Mouse (Mus musculus): ENCODE measurements around the gene Eef2kmt. TPM values are rescaled to one million over a fixed set of nuclear protein-coding genes. Genes with fewer than 3 reads are reported as not detected.

The Eef2kmt gene
- 28.5 and 29.1 TPM in 2 replicates for polyA plus RNA-seq (2015; fragmentation: Nextera tagmentation; extraction: Ambion mirVana)

- H3K9ac ChIP-seq (ENCODE audit: low read length): peak within 1 kb of the TSS; percentile 84
- WGBS: 1% methylated on average over 50 of the region's 57 CpGs
- peak within 1 kb of the TSS; percentile 90 for H3K4me2 ChIP-seq (replicated peaks; ENCODE audit: low read depth)
- H3K27me3 ChIP-seq (ENCODE audit: control insufficient read depth, insufficient read depth, low read length): no peaks in the 10 kb centered on the region
- H3K9me3 ChIP-seq (ENCODE audit: control insufficient read depth, low read length): no peaks in the 10 kb centered on the region
- H3K4me1 ChIP-seq (replicated peaks; ENCODE audit: control insufficient read depth, insufficient read depth): no peaks in the 10 kb centered on the region; the same call in 1 of the 2 replicates
- H3K27ac ChIP-seq (replicated peaks): peak within 1 kb of the TSS; percentile 77
- no peaks in the 10 kb centered on the region for H3K36me3 ChIP-seq (ENCODE audit: control insufficient read depth, insufficient read depth, low read length)
- ATAC-seq (ENCODE audit: low FRiP score, low TSS enrichment): peak; percentile 98
- H3K4me3 ChIP-seq (ENCODE audit: low read depth, low read length): peak within 1 kb of the TSS; percentile 68
- peak; percentile 100 for DNase-seq (ENCODE audit: low spot score)
- peak; percentile 86 for TF ChIP-seq CTCF (IDR thresholded peaks at IDR 0.05; ENCODE audit: low read depth)
- TF ChIP-seq EP300 (optimal IDR thresholded peaks at IDR 0.05): no peak
Observed at GRCm38 (mm10) chr16:5255779-5256496, at the start of gene Eef2kmt. TSS of gene Eef2kmt (minus strand) at chr16:5255983.

- no peak for DNase-seq (ENCODE audit: low spot score)
- WGBS: 58% methylated on average over 5 of the region's 5 CpGs
- Histone ChIP-seq H3K27me3 (ENCODE audit: control insufficient read depth, insufficient read depth, low read length) (no peaks in the 10 kb centered on the region), H3K27ac (replicated peaks) (no peak overlapping the region), H3K36me3 (ENCODE audit: control insufficient read depth, insufficient read depth, low read length) (no peaks in the 10 kb centered on the region), H3K9ac (ENCODE audit: low read length) (no peak overlapping the region), H3K4me2 (replicated peaks; ENCODE audit: low read depth) (no peak overlapping the region), H3K4me1 (replicated peaks; ENCODE audit: control insufficient read depth, insufficient read depth) (no peaks in the 10 kb centered on the region), H3K9me3 (ENCODE audit: control insufficient read depth, low read length) (no peaks in the 10 kb centered on the region), H3K4me3 (ENCODE audit: low read depth, low read length) (no peak overlapping the region)
- ATAC-seq (ENCODE audit: low FRiP score, low TSS enrichment): no peak
- TF ChIP-seq CTCF (IDR thresholded peaks at IDR 0.05; ENCODE audit: low read depth) (no peak), EP300 (optimal IDR thresholded peaks at IDR 0.05) (no peak)
Observed at GRCm38 (mm10) chr16:5295238-5295637, 39.5 kb upstream of the Eef2kmt start.

DNA sequence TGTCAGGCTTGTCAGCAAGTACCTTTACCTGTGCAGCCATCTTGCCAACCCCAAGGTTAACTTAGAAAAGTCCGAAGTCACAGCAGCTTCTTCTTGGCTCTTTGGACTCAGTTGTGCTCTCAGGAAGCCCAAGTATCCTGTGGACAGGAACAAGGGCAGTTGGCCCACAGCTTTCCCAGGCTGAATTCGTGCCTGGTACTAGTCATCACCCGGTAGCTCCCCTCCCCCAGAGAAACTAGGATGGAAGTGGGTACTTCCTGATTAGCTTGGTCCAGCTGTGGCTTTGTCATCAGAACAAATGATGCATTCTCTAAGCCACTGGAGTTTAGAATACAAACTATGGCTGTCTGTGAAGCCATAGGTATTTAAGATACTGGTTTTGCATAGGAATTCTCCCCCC lies 29.6 kb upstream of the Eef2kmt start:
- H3K36me3 ChIP-seq (ENCODE audit: control insufficient read depth, insufficient read depth, low read length): no peaks in the 10 kb centered on the region
- WGBS: 62% methylated on average over 3 of the region's 3 CpGs
- H3K27me3 ChIP-seq (ENCODE audit: control insufficient read depth, insufficient read depth, low read length): no peaks in the 10 kb centered on the region
- no peak overlapping the region for H3K27ac ChIP-seq (replicated peaks)
- no peak overlapping the region for H3K4me3 ChIP-seq (ENCODE audit: low read depth, low read length)
- no peaks in the 10 kb centered on the region for H3K9me3 ChIP-seq (ENCODE audit: control insufficient read depth, low read length)
- no peak for DNase-seq (ENCODE audit: low spot score)
- TF ChIP-seq EP300 (optimal IDR thresholded peaks at IDR 0.05): no peak
- no peak for TF ChIP-seq CTCF (IDR thresholded peaks at IDR 0.05; ENCODE audit: low read depth)
- H3K4me2 ChIP-seq (replicated peaks; ENCODE audit: low read depth): no peak overlapping the region
- no peak for ATAC-seq (ENCODE audit: low FRiP score, low TSS enrichment)
- no peaks in the 10 kb centered on the region for H3K4me1 ChIP-seq (replicated peaks; ENCODE audit: control insufficient read depth, insufficient read depth)
- H3K9ac ChIP-seq (ENCODE audit: low read length): no peak overlapping the region

DNA sequence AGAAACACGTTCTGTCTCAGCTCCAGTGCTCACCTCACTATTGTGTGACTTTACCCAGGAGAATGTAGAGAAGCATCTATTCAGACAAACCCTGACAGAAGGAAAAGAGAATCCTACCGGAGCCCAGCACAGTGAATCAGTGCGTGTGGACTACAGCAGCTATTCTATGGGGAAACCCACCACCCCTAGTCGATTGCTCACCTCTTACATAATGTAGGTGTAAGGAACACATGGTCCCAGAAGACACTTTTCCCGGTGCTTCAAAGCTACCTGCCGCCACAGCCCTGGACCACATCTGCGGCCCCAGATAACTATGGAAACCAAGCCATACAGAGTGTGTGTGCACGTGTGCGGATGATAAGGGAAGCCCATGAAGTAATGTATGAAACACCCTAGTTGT lies 26.9 kb upstream of the Eef2kmt start:
- no peaks in the 10 kb centered on the region for H3K36me3 ChIP-seq (ENCODE audit: control insufficient read depth, insufficient read depth, low read length)
- no peak overlapping the region for H3K9ac ChIP-seq (ENCODE audit: low read length)
- no peak overlapping the region for H3K4me2 ChIP-seq (replicated peaks; ENCODE audit: low read depth)
- H3K4me1 ChIP-seq (replicated peaks; ENCODE audit: control insufficient read depth, insufficient read depth): no peaks in the 10 kb centered on the region
- WGBS: 87% methylated on average over 9 of the region's 9 CpGs
- no peak for ATAC-seq (ENCODE audit: low FRiP score, low TSS enrichment)
- no peak for TF ChIP-seq EP300 (optimal IDR thresholded peaks at IDR 0.05)
- H3K4me3 ChIP-seq (ENCODE audit: low read depth, low read length): no peak overlapping the region
- no peaks in the 10 kb centered on the region for H3K27me3 ChIP-seq (ENCODE audit: control insufficient read depth, insufficient read depth, low read length)
- H3K27ac ChIP-seq (replicated peaks): no peak overlapping the region
- no peaks in the 10 kb centered on the region for H3K9me3 ChIP-seq (ENCODE audit: control insufficient read depth, low read length)
- DNase-seq (ENCODE audit: low spot score): no peak

DNA sequence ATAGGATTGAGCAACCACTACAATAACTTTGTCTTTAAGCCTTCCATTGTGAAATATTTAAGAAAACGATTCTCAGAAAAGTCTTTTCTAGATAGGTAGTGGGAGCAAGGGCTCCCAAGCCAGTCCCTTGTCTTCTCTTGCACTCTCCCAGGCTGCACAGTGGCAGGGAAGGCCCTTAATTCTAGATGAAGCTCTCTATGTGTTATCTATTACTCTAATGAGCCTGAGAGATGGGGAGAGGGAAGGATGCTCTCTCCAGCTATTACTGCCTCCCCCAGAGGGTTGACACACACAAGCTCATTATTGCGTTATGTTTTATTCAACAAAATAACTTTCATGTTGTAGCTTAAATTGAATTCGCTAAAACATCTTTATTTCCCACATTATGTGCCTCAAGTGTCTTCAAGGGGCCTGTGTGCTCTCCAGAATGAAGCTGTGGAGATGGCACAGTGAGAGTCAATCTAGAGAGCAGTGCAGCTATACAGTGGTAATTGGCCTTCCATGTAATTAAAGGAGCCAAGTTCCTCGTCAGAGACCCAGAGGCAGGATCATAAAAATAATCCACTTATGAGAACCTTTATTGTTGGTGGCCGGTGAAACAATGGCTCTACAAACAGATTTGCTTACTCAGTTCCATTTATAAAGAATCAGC lies 23.9 kb upstream of the Eef2kmt start:
- Histone ChIP-seq H3K4me2 (replicated peaks; ENCODE audit: low read depth) (no peak overlapping the region), H3K9ac (ENCODE audit: low read length) (no peak overlapping the region), H3K27me3 (ENCODE audit: control insufficient read depth, insufficient read depth, low read length) (no peaks in the 10 kb centered on the region), H3K4me3 (ENCODE audit: low read depth, low read length) (no peak overlapping the region), H3K9me3 (ENCODE audit: control insufficient read depth, low read length) (no peaks in the 10 kb centered on the region), H3K4me1 (replicated peaks; ENCODE audit: control insufficient read depth, insufficient read depth) (no peaks in the 10 kb centered on the region), H3K27ac (replicated peaks) (no peak overlapping the region), H3K36me3 (ENCODE audit: control insufficient read depth, insufficient read depth, low read length) (no peaks in the 10 kb centered on the region)
- TF ChIP-seq CTCF (IDR thresholded peaks at IDR 0.05; ENCODE audit: low read depth) (no peak), EP300 (optimal IDR thresholded peaks at IDR 0.05) (no peak)
- WGBS: 77% methylated on average over 5 of the region's 5 CpGs
- no peak for ATAC-seq (ENCODE audit: low FRiP score, low TSS enrichment)
- DNase-seq (ENCODE audit: low spot score): no peak

GRCm38 (mm10) chr16:5272371-5272770 lies 16.6 kb upstream of the Eef2kmt start:
- no peaks in the 10 kb centered on the region for H3K9me3 ChIP-seq (ENCODE audit: control insufficient read depth, low read length)
- H3K4me1 ChIP-seq (replicated peaks; ENCODE audit: control insufficient read depth, insufficient read depth): no peaks in the 10 kb centered on the region
- ATAC-seq (ENCODE audit: low FRiP score, low TSS enrichment) (no peak), DNase-seq (ENCODE audit: low spot score) (no peak)
- no peak overlapping the region for H3K9ac ChIP-seq (ENCODE audit: low read length)
- no peaks in the 10 kb centered on the region for H3K27me3 ChIP-seq (ENCODE audit: control insufficient read depth, insufficient read depth, low read length)
- 73% methylated on average over 3 of the region's 3 CpGs for WGBS
- H3K4me2 ChIP-seq (replicated peaks; ENCODE audit: low read depth): no peak overlapping the region
- no peaks in the 10 kb centered on the region for H3K36me3 ChIP-seq (ENCODE audit: control insufficient read depth, insufficient read depth, low read length)
- no peak overlapping the region for H3K27ac ChIP-seq (replicated peaks)
- TF ChIP-seq CTCF (IDR thresholded peaks at IDR 0.05; ENCODE audit: low read depth) (no peak), EP300 (optimal IDR thresholded peaks at IDR 0.05) (no peak)
- no peak overlapping the region for H3K4me3 ChIP-seq (ENCODE audit: low read depth, low read length)

Data from stomach, postnatal 0 days (tissue).